Comparison of ENCODE assay signal across 8 mouse cellular contexts in the genomic region with DNA sequence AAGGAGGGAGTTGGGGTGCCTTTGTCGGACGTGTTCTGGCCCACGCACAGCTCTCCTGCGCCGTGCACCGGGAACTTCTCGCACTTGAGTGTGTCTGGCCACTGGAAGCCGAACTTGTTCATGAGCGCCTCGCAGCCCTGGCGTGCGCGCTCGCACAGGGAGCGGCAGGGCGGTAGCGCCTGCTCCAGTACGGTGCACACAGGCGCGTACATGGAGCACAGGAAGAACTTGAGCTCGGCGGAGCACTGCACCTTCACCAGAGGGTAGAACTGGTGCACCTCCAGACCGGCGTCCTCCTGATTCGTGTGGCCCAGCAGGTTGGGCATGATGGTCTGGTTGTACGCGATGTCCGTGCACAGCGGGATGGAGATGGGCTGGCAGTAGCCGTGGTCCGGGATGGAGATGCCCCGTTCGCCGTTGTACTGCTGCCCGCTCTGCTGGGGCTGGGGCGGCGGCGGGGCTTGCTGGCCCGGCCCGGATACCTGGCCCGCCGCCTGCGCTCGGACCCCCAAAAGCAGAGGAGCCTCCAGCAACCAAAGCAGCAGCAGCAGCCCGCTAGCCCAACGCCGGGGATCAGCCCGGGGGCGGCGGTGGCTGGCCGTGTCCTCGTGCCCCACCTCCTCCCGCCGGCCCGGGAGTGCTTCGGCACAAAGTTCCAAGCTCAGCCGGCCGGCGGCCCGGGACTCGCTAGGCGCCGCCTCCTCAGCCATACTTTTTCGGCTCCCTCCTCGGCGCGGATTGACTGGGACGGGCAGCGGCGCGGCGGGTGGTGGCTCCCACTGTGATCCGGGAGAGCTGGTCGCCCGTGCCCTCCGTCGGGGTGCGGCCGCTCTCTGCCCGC. TPM values are rescaled to one million over a fixed set of nuclear protein-coding genes. Genes with fewer than 3 reads are reported as not detected.
DNase-seq lines count a peak whose midpoint lies in the region; ATAC-seq lines count a peak whose summit lies in the region.

No protein-coding gene starts in this region.

- H3K9ac ChIP-seq in hindbrain, embryonic 16.5 days (ENCODE audit: low read depth, low read length): peak overlapping the region; percentile 85

- peak; percentile 67 to 71 for DNase-seq in adrenal gland, adult 18-20 months (ENCODE audit: low spot score in 2 of 2)
- peak; percentile 73 for DNase-seq in gastrocnemius, postnatal 10 days
- peak; percentile 19 to 78 for DNase-seq in left cerebral cortex, postnatal 10 days (ENCODE audit: extremely low spot score in 1 of 2, low spot score in 2 of 2)
- DNase-seq in right cerebral cortex, postnatal 36 days (ENCODE audit: low spot score in 2 of 2): peak; percentile 23 to 33

- under 1% methylated on average over 76 of the region's 80 CpGs for WGBS in hindbrain, embryonic 16.5 days

- peak overlapping the region; percentile 91 for H3K27ac ChIP-seq in hindbrain, embryonic 16.5 days (ENCODE audit: low read depth, low read length)

- H3K36me3 ChIP-seq in hindbrain, embryonic 16.5 days (ENCODE audit: control insufficient read depth, insufficient read depth, low read length): no peaks in the 10 kb centered on the region

- H3K27me3 ChIP-seq in hindbrain, embryonic 16.5 days (replicated peaks; ENCODE audit: control insufficient read depth, insufficient read depth, low read length): peaks cover 3% of the 10 kb centered on the region

- H3K9me3 ChIP-seq in hindbrain, embryonic 16.5 days (ENCODE audit: control insufficient read depth, low read length): no peaks in the 10 kb centered on the region

- ATAC-seq in common myeloid progenitor, adult 5-6 weeks (replicated peaks; ENCODE audit: low read depth, poor library complexity, severe bottlenecking): peak; percentile 7; the same call in 1 of the 2 replicates
- peak; percentile 51 for ATAC-seq in hindbrain, embryonic 16.5 days
- ATAC-seq in megakaryocyte, adult 5-6 weeks (ENCODE audit: poor library complexity, severe bottlenecking): peak; percentile 30
- ATAC-seq in megakaryocyte-erythroid progenitor cell, adult 5-6 weeks (replicated peaks; ENCODE audit: low FRiP score, low TSS enrichment, poor library complexity, severe bottlenecking): no peak; the same call in 1 of the 2 replicates

- peaks cover 11% of the 10 kb centered on the region for H3K4me1 ChIP-seq in hindbrain, embryonic 16.5 days (ENCODE audit: control insufficient read depth, insufficient read depth, low read depth, low read length)

- peak overlapping the region; percentile 97 for H3K4me2 ChIP-seq in hindbrain, embryonic 16.5 days (ENCODE audit: low read length)

- H3K4me3 ChIP-seq in hindbrain, embryonic 16.5 days (ENCODE audit: low read length): peak overlapping the region; percentile 89

- intact Hi-C loops in left cerebral cortex, postnatal 10 days (cut with DNase I): loop anchor here (5.0 kb wide), 2 partner anchors 160 to 495 kb away; no protein-coding TSS in a partner anchor

RNA-seq across cellular contexts. Expression of a gene that starts 0.7 kb away (rescaled TPM):
- 10 to 100 TPM; 14.4 to 14.5 TPM for total RNA-seq in adrenal gland, adult 18-20 months (2021)
- total RNA-seq in common myeloid progenitor, adult 5-6 weeks (2017): 0.09 TPM in 1 of 2 replicates, not detected in the other
- total RNA-seq in gastrocnemius, postnatal 10 days (2021): 10 to 100 TPM; 12.3 to 13.3 TPM
- 7.5 and 9.1 TPM in 2 replicates for polyA plus RNA-seq in hindbrain, embryonic 16.5 days (2015; fragmentation: Nextera tagmentation; extraction: Ambion mirVana)
- total RNA-seq in left cerebral cortex, postnatal 10 days (2021): 10 to 100 TPM; 12.3 to 17.8 TPM
- 0.39 and 1.2 TPM in 2 replicates for total RNA-seq in megakaryocyte, adult 5-6 weeks (2015)
- 0.08 and 0.48 TPM in 2 replicates for total RNA-seq in megakaryocyte, adult 5-6 weeks (2017)
- not detected in 2 replicates for total RNA-seq in megakaryocyte-erythroid progenitor cell, adult 5-6 weeks (2014; fragmentation: Nextera tagmentation)
- not detected in 2 replicates for total RNA-seq in megakaryocyte-erythroid progenitor cell, adult 5-6 weeks (2017)

Comparison
In these comparisons a context has a peak if more than half of its experiments do, and no peak if none do; other contexts are left out.
1. RNA of a gene that starts 0.7 kb away (total RNA-seq): 12.3 to 17.8 TPM in left cerebral cortex, postnatal 10 days, 14.4 to 14.5 TPM in adrenal gland, adult 18-20 months and 12.3 to 13.3 TPM in gastrocnemius, postnatal 10 days; 0.08 to 1.2 TPM in megakaryocyte, adult 5-6 weeks, 0.09 TPM in common myeloid progenitor, adult 5-6 weeks and not detected in megakaryocyte-erythroid progenitor cell, adult 5-6 weeks; every median in the first group is over 4 times any median in the second.
2. Peak in every context shown above with its lines, with median percentiles within 50 percentile points of each other: DNase-seq.